Mouse (Mus musculus) Muller cell, postnatal 12 days (primary cell): Measurements from ENCODE around the gene Gucy2e.

Source experiments
- DNase-seq: peaks from one replicate; pipeline ENCODE4 v3.0.0-alpha.2; 2015; ENCODE audit errors: inconsistent ontology term

The Gucy2e gene

DNA sequence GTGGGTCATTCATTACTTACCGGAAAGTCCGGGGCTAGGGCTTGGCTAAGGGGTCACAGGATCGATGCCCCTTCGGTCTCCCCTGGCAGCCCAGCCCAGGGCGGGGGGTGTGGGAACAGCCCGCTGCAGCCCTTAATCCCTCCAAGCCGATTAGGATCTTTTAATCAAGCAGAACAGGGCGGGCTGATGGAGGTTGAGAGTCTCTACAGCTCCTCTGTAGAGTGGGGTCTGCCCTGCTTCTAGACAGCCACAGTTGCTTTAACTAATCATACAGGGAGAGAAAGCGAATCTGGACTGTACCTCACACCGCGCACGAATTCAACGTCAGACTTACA lies at the start of gene Gucy2e:
Gene Gucy2e (minus strand): TSS at position 111 of the 335 bp plus-strand sequence.
- no peak for DNase-seq

DNA sequence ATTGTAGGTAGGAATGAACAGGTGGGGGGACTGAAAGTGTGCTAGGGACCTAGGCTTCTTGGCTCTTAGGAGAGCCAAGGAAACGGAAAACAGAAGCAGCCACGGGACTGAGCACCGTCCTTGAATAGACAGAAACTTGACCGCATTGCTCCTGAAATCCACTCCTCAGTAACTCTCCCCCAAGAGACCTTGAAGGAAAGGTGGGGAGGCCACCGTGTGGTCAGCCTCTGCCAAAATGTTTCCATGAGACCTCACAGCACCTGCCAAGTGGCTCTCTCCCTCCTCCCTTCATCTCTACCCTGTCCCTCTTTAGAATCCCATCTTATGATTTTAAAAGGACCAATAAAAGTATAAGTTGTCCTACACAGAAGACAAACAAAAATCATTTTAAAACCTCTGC lies 40.4 kb upstream of the Gucy2e start:
- no peak for DNase-seq

DNA sequence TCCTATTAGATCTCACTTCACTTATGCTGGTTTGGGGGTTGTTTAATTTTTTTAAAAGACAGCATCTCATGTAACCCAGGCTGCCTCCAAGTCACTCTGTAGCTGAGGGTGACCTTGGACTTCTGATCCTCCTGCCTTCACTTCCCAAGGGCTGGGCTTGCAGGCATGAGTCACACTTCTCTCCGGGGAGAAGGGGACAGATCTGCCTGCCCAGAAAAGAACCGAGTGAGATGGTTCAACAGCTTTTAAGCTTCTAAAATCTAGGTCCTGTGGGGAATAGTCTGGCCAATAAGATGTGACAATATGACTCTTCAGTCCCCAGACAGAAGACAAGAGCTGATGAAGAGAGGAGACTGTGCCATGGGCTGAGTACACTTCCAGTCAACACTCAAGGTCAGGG lies 39.2 kb upstream of the Gucy2e start:
- DNase-seq = no peak

DNA sequence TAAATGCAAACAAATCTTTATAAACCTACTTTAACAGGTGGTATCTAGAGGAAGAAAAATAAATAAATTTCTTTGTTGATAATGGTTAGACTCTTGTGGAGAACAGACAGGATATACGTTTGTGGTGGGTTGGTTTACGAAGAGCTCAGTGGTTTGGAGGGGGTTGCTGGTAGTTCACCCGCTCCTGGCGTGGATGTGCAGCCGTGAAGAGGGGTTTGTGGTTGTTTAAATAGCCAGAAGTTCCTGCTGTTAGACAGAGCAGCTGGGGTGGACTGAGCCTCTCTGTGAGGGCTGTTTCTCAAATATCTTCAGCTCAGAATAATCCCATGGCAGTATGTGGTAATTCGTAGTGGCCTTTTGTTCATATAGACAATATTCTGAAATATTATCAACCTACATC lies 38.8 kb upstream of the Gucy2e start:
- DNase-seq = no peak

- DNase-seq = peak; percentile 36
Observed at GRCm38 (mm10) chr11:69272122-69272740, 35.4 kb upstream of the Gucy2e start.

GRCm38 (mm10) chr11:69269575-69269974 lies 32.7 kb upstream of the Gucy2e start:
- peak; percentile 69 for DNase-seq

DNA sequence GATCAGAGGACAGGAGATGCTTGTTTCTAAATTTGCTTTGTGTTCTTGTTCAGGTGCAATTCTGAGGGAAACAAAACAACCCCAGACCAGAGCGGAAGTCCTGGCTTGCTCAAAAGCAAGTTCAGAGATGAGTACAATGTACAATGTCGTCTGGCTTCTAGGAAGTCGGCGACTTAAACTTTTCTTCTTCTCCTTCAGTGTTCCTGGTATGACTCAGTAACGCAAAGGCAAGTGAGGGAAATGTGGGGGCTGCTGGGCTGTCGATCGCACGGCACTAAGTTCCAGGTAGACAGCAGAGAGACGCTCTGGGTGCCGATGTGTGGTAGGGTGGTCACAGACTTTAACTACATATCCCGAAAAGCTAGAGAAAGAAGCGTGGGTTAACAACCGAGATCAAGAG lies 31.3 kb upstream of the Gucy2e start:
- no peak for DNase-seq

DNA sequence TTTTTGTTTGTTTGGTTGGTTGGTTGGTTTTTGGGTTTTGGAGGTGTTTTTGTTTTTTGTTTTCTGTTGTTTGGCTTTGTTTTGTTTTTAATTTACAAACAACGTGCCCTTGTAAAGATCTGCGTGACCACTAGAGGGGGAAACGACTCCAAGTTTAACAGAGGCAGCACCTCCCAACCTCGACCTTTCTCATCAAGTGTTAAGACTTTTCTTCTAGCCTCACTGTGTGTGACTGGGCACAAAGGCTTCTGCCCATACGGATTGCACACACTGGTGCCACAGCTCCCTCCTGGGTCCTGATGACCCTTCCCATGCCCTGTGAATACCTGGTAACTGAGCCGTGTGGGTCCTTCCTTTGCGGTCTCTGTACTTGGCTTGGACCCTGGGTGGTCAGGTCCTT lies 30.5 kb upstream of the Gucy2e start:
- peak; percentile 47 for DNase-seq

GRCm38 (mm10) chr11:69266253-69266652 lies 29.4 kb upstream of the Gucy2e start:
- no peak for DNase-seq

DNA sequence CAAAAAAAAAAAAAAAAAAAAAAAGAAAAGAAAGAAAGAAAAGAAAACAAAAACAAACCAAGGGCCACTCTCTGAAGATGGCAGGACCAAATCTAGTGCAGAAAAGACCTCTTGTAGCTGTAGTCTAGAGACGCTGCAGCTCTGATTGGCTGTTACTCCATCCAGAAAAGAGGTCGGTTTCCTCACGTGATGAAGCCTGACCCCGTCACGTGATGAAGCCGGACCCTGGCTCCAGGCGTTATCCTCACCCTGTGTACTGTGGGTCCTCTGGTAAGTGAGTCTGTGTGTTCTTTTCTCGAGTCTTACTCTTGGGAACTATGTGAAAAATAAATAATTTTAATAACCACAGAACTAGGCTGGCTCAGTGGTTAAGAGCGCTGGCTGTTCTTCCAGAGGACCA lies 28.6 kb upstream of the Gucy2e start:
- no peak for DNase-seq

DNA sequence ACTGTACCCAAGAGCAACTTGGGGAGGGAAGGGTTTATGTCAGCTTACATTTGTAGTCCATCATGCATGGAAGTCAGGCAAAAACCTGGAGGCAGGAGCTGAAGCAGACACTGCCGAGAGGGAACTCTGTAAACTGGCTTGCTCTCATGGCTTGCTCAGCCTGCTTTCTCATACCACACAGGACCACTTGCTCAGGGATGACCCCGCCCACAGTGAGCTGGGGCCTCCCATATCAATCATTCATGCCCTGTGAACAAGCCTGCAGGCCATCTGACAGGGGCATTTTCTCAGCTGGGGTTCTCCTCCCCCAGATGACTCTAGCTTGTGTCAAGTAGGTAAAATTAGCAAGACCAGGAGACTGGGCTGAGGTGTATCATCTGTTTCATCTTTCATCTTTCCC lies 27.4 kb upstream of the Gucy2e start:
- DNase-seq = no peak

- no peak for DNase-seq
Observed at GRCm38 (mm10) chr11:69260111-69260510, 23.3 kb upstream of the Gucy2e start.

DNA sequence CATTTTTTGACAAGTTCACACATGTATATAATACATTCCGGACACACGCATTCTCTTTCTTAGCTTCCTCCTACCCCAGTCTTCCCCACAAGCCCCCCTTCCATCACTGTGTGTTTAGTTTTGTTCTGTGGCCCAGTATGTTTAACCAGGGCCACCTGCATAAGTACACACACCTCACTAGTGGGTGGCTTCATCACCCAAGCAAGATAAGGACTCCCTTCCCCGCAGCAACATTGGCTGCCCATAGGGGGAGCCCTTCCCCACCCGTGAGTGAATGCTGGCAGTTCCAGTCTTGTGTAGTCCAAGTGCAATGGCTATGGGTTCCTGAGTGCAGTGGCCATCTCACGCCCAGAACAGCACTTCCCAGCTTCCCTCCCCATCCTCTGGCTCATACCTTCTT lies 21.5 kb upstream of the Gucy2e start:
- peak; percentile 47 for DNase-seq

DNA sequence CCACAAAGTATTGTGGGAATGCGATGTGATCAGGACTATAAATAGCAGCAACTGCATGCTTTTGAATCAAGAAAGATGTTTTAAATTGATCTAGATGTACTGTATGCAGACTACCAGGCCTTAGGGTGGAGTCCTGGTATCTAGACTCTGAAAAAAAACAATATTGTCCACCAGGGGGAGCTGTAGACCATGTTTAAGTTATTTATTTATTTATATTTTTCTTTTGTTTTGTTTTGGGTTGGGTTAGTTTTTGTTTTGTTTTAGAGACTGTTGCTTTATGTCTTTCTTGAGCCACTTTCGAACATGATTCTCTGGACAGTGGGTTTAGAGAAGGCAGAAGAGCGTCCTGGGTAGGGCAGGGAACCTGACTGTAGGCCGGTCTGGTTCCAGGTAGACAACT lies 21.0 kb upstream of the Gucy2e start:
- DNase-seq = peak; percentile 47

- no peak for DNase-seq
Observed at GRCm38 (mm10) chr11:69257072-69257471, 20.2 kb upstream of the Gucy2e start.

DNA sequence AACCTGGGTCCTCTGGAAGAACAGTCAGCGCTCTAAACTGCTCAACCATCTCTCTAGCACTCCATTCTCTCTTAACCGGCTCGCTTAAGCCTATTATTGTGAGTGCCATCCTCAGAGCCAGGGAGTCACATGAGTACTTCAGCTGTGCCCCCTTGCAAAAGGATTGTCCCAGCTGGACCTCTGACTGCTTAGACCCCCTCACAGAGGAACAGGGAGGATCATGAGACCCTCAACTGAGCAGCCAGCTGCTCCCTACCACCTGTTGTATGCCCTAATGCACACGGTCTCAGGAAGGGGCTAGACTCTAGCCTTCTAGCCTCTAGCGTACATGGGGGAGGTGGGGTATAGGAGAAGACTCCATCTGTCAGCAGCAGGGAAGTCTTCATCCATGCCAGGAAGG lies 18.0 kb upstream of the Gucy2e start:
- DNase-seq = no peak

DNA sequence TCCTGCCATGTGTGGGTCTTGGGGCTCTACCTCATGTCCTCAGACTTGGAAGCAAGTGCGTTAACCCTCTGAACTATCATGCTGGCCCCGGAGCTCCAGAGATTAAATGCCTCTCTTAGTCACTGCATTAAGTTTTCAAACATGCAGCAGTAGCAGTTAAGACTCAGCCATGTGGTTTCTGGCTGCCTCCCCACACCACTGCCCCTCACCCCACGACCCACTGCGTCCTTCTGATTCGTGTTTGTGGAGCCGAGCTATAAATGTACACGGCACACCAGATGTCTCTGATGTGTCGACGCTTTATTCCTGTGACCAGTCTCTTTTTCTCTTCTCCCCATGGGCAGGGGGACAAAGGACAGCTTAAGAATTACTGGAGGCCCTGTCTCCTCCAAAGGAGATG lies 16.3 kb upstream of the Gucy2e start:
- DNase-seq = peak; percentile 33

- DNase-seq = no peak
Observed at GRCm38 (mm10) chr11:69251953-69252352, 15.1 kb upstream of the Gucy2e start.

GRCm38 (mm10) chr11:69251135-69251842 lies 14.5 kb upstream of the Gucy2e start:
- no peak for DNase-seq

- no peak for DNase-seq
Observed at GRCm38 (mm10) chr11:69250106-69250505, 13.3 kb upstream of the Gucy2e start.

- DNase-seq = no peak
Observed at GRCm38 (mm10) chr11:69249131-69249530, 12.3 kb upstream of the Gucy2e start.

GRCm38 (mm10) chr11:69245643-69246042 lies 8.8 kb upstream of the Gucy2e start:
- peak; percentile 36 for DNase-seq

GRCm38 (mm10) chr11:69244911-69245310 lies 8.1 kb upstream of the Gucy2e start:
- peak; percentile 54 for DNase-seq
